Mouse (Mus musculus): ENCODE results near the gene Slc1a1.
A peak's percentile ranks its signal among the peaks of the same experiment; 100 is the strongest.

Slc1a1 gene

GRCm38 (mm10) chr19:28834798-28835499, at the start of gene Slc1a1:
Gene Slc1a1, plus strand, starts transcription at chr19:28835049.
- DNase-seq (ENCODE audit: low spot score) = peak; percentile 31

GRCm38 (mm10) chr19:28790196-28790595, 44.7 kb upstream of the Slc1a1 start:
- no peak for DNase-seq (ENCODE audit: low spot score)

GRCm38 (mm10) chr19:28793307-28793706, 41.5 kb upstream of the Slc1a1 start:
- DNase-seq (ENCODE audit: low spot score) = no peak

- no peak for DNase-seq (ENCODE audit: low spot score)
These were observed 38.6 kb upstream of the Slc1a1 start for GRCm38 (mm10) chr19:28796146-28796848.

- DNase-seq (ENCODE audit: low spot score) = no peak
These were observed 37.9 kb upstream of the Slc1a1 start for GRCm38 (mm10) chr19:28796966-28797365.

GRCm38 (mm10) chr19:28797611-28798010, 37.2 kb upstream of the Slc1a1 start:
- no peak for DNase-seq (ENCODE audit: low spot score)

GRCm38 (mm10) chr19:28800448-28800847, 34.4 kb upstream of the Slc1a1 start:
- DNase-seq (ENCODE audit: low spot score) = no peak

- no peak for DNase-seq (ENCODE audit: low spot score)
These were observed 28.6 kb upstream of the Slc1a1 start for GRCm38 (mm10) chr19:28806276-28806675.

GRCm38 (mm10) chr19:28806821-28807496, 27.9 kb upstream of the Slc1a1 start:
- no peak for DNase-seq (ENCODE audit: low spot score)

GRCm38 (mm10) chr19:28807497-28807871, 27.4 kb upstream of the Slc1a1 start:
- DNase-seq (ENCODE audit: low spot score) = no peak

- no peak for DNase-seq (ENCODE audit: low spot score)
These were observed 16.6 kb upstream of the Slc1a1 start for GRCm38 (mm10) chr19:28818286-28818685.

GRCm38 (mm10) chr19:28827697-28828328, 7.0 kb upstream of the Slc1a1 start:
- DNase-seq (ENCODE audit: low spot score) = peak; percentile 15

- DNase-seq (ENCODE audit: low spot score) = no peak
These were observed 3.5 kb upstream of the Slc1a1 start for GRCm38 (mm10) chr19:28831324-28831723.

GRCm38 (mm10) chr19:28832605-28833004, 2.2 kb upstream of the Slc1a1 start:
- no peak for DNase-seq (ENCODE audit: low spot score)

GRCm38 (mm10) chr19:28834388-28834787, 461 bp upstream of the Slc1a1 start:
- DNase-seq (ENCODE audit: low spot score) = no peak

GRCm38 (mm10) chr19:28835500-28835864, 633 bp downstream of the Slc1a1 start:
- no peak for DNase-seq (ENCODE audit: low spot score)

- no peak for DNase-seq (ENCODE audit: low spot score)
These were observed 1.3 kb downstream of the Slc1a1 start for GRCm38 (mm10) chr19:28836116-28836515.

- DNase-seq (ENCODE audit: low spot score) = no peak
These were observed 2.0 kb downstream of the Slc1a1 start for GRCm38 (mm10) chr19:28836651-28837410.

GRCm38 (mm10) chr19:28838796-28839195, 3.9 kb downstream of the Slc1a1 start:
- no peak for DNase-seq (ENCODE audit: low spot score)

GRCm38 (mm10) chr19:28844946-28845710, 10.3 kb downstream of the Slc1a1 start:
- no peak for DNase-seq (ENCODE audit: low spot score)

GRCm38 (mm10) chr19:28850510-28850909, 15.7 kb downstream of the Slc1a1 start:
- no peak for DNase-seq (ENCODE audit: low spot score)

Data from urinary bladder, postnatal 14 days (tissue).